Mouse (Mus musculus): ENCODE data around the gene Cnga3.

Gene Cnga3

DNA sequence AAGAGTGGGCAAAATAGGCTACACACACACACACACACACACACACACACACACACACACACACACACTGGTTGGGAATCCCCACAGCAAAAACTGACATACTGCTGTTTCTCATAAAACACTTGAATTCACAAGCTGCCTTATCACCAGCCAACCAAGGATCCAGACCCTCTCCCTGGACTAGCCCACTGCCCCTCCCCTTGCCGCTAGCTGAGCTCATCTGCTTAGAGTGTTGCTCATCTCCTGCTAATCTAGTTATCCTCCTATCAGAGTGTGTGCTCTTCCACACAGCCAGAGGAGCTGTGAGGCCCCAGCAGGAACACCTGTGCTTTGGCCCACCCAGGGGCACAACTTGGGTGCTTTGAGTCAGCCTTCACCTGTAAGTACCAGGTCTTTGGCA lies at the start of gene Cnga3:
Gene Cnga3 (plus strand): TSS at position 291 of the 400 bp plus-strand sequence.
- DNase-seq (ENCODE audit: low spot score): no peak

DNA sequence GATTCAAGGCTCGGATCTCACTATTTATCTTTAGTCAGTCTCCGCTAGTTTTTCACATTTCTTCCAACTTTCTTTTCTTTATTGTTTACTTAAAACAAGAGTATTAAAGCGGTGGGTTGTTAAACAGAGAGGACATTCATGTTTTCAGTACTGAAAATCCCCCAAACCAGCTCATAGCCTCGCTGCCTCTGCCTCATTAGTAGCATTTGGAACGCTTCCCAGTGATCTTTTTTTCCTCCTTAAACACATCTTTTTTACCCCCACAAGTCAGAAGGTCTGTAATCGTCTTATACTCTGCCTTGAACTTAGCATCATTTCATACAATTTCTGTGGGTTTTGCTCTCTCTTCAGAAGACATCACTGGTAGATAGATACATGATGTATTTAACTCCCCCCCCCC lies 48.2 kb upstream of the Cnga3 start:
- no peak for DNase-seq (ENCODE audit: low spot score)

GRCm38 (mm10) chr1:37167918-37168317 lies 46.3 kb upstream of the Cnga3 start:
- DNase-seq (ENCODE audit: low spot score): no peak

- DNase-seq (ENCODE audit: low spot score): no peak
Observed at GRCm38 (mm10) chr1:37177874-37178273, 36.4 kb upstream of the Cnga3 start.

- no peak for DNase-seq (ENCODE audit: low spot score)
Observed at GRCm38 (mm10) chr1:37179852-37180251, 34.4 kb upstream of the Cnga3 start.

DNA sequence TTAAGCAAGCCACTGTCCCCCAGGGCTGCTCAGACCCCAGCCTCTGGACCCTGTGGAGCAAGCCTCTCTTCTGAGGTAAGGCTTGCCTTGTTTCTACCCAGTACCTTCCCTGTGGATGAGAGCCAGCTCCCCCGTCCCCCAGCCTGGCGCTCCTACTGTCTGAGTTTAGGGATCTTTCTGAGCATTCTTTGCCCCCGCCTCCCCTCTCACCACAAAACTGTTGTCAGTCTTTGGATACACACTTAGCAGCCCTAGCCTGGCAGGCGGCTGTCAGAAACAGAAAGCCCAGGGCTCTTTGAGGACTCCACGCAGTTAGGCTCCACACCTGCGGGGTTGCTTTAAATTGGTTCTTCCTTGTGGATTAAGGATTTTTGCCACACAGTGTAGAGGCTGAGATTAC lies 27.2 kb upstream of the Cnga3 start:
- no peak for DNase-seq (ENCODE audit: low spot score)

GRCm38 (mm10) chr1:37194607-37195006 lies 19.6 kb upstream of the Cnga3 start:
- peak; percentile 5 for DNase-seq (ENCODE audit: low spot score)

- no peak for DNase-seq (ENCODE audit: low spot score)
Observed at GRCm38 (mm10) chr1:37201406-37201805, 12.8 kb upstream of the Cnga3 start.

DNA sequence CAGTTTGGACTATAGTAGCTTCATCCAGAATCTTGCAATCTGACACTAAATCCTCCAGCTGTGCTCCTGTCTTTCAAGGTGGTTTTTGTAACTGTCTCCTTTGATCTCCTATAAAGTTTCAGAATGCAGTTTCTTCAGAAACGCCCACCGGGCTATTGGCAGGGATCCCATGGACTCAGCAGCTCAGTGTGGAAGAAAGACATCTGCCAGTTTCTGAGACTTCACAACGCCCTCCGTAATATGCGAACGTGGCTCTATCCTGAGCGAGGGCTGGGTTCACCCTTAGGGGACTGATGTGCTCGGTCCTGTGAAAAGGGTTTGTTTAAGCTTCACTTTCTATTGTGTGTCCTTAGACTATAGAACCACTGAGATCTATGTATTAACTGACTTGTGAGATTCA lies 6.5 kb upstream of the Cnga3 start:
- DNase-seq (ENCODE audit: low spot score): no peak

- DNase-seq (ENCODE audit: low spot score): no peak
Observed at GRCm38 (mm10) chr1:37212375-37212774, 1.9 kb upstream of the Cnga3 start.

DNA sequence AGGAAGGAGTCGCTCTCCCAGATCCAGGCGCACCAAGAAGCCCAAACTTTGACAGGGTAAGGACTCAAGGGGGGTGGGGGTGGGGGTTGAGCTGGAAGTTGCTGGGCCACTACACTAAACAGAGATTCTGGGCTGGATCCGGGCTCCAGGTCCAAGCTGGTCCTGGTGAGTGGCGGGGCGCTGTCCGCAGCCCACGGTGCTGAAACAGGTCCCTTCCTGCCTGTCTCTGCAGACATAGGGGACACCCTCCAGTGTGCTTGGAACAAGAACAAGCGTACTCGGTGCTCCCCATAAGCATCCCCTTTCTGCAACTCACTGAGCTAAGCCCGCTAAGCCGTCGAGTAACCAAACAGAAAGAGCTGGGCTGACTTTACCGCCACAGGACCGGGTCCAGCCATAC lies 4.2 kb downstream of the Cnga3 start:
- peak; percentile 19 for DNase-seq (ENCODE audit: low spot score)

DNA sequence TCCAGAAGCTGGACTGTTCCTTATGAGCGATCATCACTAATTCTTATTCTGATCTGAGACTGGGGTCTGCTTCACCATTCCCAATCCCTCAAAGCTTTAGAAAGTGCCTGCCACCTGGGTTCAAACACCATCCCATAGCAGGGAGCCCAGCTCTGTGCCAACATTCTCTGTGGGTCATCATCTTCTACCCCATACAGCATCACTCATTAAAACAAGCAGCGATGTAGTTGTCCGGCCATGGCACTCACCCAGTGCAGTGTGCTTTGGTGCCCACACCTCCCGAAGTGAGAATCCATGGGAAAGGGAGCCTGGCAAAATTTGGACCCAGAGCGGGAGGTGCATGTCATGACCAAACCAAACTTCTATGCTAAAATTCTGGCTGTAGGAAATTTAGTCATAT lies 5.4 kb downstream of the Cnga3 start:
- DNase-seq (ENCODE audit: low spot score): no peak

DNA sequence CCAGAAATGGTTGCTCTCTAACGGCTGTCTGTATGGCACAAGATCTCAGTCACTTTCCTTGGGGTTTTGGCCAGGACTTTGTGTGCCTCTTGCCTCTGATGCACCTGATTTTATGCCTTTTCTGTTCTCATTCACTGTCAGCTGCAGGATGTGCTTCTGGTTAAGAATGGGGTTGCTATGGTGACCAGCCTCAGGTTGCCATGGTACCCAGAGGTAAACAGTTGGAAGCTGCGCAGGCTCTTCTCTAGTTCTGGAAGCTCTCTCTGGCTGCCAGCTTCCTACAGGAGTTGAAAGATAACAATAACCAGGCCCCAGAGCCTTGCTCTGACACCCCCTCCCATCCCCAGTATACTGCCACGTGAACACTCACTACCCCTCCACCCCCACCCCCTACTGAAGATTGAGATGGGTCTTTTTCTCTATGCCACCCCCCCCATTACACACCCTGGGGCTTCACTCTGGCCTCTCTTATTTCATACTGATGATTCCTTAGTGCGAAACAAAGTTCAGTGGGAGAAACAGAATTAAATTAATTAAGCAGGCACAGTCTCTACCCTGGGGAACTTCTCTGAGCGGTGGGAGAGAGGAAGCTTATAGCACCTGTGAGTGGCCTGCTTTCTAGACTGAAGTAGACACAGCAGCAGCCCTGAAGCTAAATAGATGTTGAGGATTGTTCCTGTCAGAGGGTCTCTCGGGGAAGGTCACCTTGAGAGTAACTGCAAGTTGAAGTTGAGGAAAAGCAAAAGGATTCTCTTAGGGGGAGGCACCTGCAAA lies 6.1 kb downstream of the Cnga3 start:
- no peak for DNase-seq (ENCODE audit: low spot score)

DNA sequence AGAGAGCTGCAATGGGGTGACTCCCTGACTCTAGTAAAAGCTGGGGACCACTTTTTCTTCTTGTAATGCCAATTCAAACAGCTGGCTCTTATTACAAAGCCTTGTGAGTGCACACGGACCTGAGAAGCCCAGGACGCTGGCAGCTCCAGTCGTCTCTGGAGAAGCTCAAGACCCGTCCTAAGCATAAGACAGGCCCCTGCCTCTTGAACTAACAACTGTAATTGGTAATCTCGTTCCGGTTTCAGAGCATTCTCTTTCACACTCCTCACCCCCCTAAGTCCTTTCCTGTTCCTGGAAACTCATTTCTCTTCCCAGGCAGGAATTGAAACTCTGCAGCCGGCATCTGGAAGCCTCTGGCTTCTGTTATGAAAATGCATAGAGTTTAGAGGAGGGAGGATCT lies 7.8 kb downstream of the Cnga3 start:
- no peak for DNase-seq (ENCODE audit: low spot score)

- no peak for DNase-seq (ENCODE audit: low spot score)
Observed at GRCm38 (mm10) chr1:37230404-37230803, 16.2 kb downstream of the Cnga3 start.

DNA sequence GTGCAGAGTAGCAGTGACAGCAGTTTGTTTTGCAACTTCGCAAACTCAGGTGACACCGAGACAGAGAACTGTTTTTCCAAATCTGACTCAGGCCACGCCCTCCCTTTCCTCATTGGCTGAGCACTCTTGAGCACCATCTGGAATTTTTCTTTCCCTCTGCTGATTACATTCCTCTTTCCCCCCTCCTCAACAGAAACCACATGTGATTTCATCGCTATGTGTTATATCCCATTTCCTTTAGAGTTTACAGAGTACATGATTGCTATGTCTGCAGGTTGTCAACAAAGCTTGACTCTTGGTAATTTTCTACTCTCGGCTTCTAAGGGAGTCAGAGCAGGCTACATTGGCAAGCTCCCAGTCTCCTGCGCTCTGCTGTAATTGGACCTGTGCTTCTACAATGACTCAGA lies 17.1 kb downstream of the Cnga3 start:
- DNase-seq (ENCODE audit: low spot score): peak; percentile 14

DNA sequence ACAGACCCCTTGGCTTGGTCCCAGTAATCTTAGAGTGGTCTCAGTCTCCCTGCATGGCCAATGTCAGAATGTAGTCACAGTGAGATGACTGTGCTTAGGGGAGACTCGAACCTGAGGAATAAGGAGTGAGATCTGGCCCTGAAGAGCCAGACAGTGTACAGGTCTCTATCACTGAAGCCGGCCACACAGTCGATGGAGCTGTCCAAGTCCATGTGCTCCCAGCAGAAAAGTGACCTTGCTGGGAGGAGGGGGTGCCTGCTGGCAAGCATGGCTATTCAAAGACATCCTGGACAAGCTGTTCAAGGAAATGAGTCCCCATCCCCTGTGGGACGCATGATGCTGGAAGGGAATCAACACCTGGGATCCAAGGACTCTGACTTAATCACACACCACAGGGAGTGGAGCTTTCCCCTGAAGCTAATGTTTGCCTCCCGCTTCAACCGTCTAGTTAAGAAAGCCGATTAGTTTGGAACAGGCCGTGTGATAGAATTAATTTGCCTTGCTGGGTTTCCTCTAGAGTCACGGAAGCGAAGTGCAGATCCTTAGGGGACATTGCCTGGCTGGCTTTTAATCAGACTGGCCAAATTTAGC lies 24.9 kb downstream of the Cnga3 start:
- no peak for DNase-seq (ENCODE audit: low spot score)

DNA sequence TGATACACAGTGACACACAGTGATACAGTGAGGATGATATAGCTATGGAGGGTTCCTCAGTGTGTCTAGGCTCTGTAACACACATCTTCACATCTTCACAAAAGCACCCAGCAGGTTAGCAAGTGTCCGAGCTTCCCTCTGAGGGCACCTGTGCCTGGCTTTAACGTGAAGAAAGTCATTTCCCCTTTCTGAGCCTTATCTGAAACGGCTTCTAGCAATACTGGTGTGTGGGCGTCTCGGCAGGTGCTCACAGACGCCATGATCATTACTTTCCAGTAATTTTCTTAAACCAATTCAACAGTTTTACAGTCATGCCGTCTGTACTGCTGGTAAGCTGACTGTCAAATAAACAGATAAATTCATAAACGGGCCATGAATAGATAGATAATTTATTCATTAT lies 28.0 kb downstream of the Cnga3 start:
- no peak for DNase-seq (ENCODE audit: low spot score)

DNA sequence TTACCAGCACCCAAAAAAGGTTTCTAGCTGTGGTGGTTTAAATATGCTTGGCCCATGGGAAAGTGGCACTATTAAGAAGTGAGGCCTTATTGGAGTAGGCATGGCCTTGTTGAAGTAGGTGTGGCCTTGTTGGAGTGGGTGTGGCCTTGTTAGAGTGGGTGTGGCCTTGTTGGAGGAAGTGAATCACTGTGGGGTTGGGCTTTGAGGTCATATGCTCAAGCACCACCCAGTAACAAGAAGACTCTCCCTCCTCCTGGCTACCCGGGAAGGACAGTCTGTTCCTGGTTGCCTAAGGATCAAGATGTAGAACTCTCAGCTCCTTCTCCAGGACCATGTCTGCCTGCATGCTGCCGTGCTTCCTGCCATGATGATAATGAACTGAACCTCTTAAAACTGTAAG lies 32.2 kb downstream of the Cnga3 start:
- no peak for DNase-seq (ENCODE audit: low spot score)

DNA sequence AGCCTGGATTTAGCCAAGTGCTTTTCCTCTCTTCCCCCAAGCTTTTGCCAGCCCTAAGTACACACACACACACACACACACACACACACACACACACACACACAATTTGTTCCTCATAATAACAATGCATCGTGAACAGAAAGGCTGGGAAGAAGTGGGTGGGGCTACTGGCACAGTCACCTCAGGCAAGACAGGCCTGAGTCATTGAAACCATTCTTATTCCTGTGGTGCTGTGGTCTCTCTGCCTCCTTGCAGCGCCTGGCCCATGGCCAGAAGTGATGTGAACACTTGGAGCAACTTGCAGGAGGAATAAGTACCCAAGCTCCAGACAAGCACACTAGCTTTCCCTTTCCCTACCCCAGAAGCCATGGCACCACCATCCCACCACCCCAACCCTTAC lies 34.2 kb downstream of the Cnga3 start:
- peak; percentile 5 for DNase-seq (ENCODE audit: low spot score)

GRCm38 (mm10) chr1:37250643-37251310 lies 36.5 kb downstream of the Cnga3 start:
- DNase-seq (ENCODE audit: low spot score): peak; percentile 82

DNA sequence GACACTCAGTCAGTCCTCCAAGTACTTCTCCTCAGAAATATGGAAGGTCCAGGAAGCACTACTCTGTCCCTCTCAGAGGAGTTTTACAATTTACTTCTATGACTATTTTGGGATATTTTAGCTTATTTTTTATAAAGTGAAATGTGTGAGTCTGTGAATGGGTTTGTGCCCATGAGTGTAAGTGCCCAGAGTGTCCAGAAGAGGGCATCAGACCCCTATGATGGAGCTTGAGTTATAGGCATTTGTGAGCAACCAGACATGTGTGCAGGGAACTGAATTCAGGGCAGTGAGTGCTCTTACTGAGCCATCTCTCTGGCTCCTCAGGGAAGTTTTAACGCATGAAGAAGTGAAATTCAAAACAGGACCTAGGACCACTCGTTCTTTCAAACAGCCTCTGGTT lies 44.2 kb downstream of the Cnga3 start:
- DNase-seq (ENCODE audit: low spot score): no peak

DNA sequence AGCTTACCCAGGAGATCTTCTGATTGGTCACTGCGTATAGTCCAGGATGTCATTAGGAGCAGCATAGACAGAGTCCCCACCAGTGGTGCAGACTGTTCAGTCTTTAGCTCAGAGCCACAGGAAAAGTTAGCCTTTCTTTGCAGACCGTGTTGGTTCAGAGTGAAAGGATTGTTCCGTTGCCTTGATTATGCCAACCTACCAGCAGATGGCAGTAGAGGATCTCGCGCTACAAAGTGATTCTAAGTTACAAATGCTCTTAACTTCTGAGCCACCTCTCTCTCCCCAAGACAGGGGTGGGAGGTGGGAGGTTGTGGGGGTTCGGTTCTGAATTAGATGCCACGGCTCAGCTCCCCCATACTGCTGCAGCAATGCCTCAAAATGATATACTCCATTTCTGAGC lies 58.2 kb downstream of the Cnga3 start:
- peak; percentile 79 for DNase-seq (ENCODE audit: low spot score)

Measured in adipocyte (in vitro differentiated cells).